Mouse (Mus musculus) gastrocnemius, adult 2 months (tissue): Measurements from ENCODE around the gene B3galt5. TPM values are rescaled to one million over a fixed set of nuclear protein-coding genes. Genes with fewer than 3 reads are reported as not detected.

Experiments
- DNase-seq: peaks from one replicate; pipeline ENCODE4 v3.0.0; 2022
- H3K27ac ChIP-seq: fragments of 200-600 bp; 2 replicates; pipeline ENCODE4 v1.8.1; 2022; ENCODE audit warnings: mild to moderate bottlenecking
- H3K4me3 ChIP-seq: fragments of 200-600 bp; 2 replicates; pipeline ENCODE4 v1.8.1; 2022; ENCODE audit warnings: mild to moderate bottlenecking, moderate library complexity
- CTCF ChIP-seq: fragments of 200-600 bp; IDR thresholded peaks from 2 replicates; pipeline ENCODE4 v1.8.1; 2022; ENCODE audit warnings: antibody characterized with exemption, mild to moderate bottlenecking, moderate library complexity
- intact Hi-C: fragments of 180-260 bp; cut with DNase I; formaldehyde crosslinking; loops from one replicate; pipeline ENCODE4 v1.15.1; 2025
- total RNA-seq, 2 experiments: library from RNA; stranded (reverse); gene quantifications; 2 replicates each; pipeline ENCODE4 v1.2.3; 2021

B3galt5 gene
- total RNA-seq, 2 experiments from 2014 or later, result not detected

DNA sequence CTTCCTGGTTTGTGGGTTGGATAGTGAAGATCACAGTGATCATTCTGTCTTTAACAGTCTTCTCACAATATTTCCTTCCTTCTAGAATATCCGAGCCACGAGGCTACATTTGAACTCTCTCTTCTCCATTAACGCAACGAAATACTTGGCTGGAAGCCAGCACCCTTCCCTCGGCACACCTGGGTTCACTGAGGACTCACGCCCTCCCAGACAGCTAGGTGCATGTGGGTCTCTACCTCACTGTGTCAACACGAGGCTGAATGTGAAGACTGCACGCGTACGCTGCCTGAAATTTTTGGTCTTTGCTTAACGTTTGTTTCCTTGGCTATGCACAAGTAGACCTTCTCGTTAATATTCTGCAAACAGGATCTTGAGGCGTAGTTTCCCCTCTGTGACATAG, 7.2 kb upstream of the B3galt5 start:
- H3K27ac ChIP-seq, result peak overlapping the region; percentile 55
- no peak for TF ChIP-seq CTCF
- intact Hi-C loops, result no loop called here
- no peak for DNase-seq
- no peak overlapping the region for H3K4me3 ChIP-seq

DNA sequence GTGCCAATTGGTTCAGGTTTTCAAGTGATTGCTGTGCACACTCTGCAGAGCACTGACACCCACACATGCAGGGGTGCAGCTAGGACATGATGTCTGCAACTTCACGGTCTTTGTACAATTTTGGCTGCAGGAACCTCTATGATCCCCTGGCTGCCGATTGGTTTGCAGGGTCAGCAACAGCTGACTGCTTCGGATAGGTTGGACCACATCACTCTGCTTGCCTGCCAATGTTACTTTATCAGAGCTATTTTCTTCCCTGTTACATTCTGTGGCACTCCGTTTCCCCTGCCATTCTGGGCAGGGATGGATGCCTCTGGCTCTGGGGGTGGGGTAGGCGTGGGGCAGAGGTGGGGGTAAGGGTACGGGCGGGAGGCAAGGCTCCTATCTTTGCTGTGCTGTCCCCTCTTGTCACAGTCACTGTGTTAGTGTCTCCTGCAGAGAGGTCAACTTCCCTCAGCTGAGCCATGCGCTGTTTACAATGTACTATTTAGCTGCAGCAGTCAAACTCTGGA, 6.5 kb upstream of the B3galt5 start:
- H3K4me3 ChIP-seq, result no peak overlapping the region
- no peak for TF ChIP-seq CTCF
- H3K27ac ChIP-seq, result peak overlapping the region; percentile 57
- intact Hi-C loops, result no loop called here
- DNase-seq, result peak; percentile 59

DNA sequence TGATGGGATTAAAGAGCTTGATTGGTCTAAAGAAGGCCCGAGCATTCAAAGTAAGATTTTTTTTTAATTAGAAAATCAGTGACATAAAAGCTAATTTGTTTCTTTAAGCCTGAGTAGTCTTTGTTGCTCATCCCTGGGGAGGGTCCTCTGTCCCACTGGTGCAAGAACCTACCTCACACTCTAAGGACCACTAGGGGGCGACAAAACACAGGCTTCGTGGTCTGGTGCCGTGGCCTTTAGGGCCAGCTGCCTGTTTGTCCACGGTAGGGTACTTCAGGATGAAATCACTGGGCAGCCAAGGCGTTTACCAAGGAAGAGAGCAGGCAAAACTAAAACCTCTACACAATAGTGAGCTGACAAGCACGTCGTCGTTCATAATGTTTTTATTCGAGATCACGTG, 5.2 kb upstream of the B3galt5 start:
- H3K27ac ChIP-seq, result no peak overlapping the region
- TF ChIP-seq CTCF, result peak; percentile 90
- intact Hi-C loops, result loop anchor here (1.0 kb wide), 1 partner anchor 111 kb away; no protein-coding TSS in a partner anchor
- DNase-seq, result peak; percentile 75
- H3K4me3 ChIP-seq, result no peak overlapping the region

DNA sequence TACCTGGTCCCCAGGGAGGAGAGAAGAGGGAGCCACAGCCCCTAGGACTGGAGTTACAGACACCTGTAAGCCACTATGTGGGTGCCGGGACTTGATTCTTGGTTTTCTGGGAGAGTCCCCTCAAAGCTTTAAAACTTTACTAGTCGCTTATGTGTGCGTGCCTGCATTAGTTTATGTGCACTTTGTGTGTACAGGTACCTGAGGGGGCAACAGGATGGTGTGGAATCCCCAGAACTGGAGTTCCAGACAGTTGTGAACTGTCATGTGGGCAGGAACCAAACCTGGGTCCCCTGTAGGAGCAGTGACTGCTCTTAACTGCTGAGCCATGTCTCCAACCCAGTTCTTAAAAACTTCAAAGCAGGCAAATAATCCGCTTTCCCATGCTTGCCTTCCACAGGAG, 4.3 kb upstream of the B3galt5 start:
- no peak overlapping the region for H3K4me3 ChIP-seq
- DNase-seq, result no peak
- H3K27ac ChIP-seq, result no peak overlapping the region
- TF ChIP-seq CTCF, result no peak
- intact Hi-C loops, result no loop called here

DNA sequence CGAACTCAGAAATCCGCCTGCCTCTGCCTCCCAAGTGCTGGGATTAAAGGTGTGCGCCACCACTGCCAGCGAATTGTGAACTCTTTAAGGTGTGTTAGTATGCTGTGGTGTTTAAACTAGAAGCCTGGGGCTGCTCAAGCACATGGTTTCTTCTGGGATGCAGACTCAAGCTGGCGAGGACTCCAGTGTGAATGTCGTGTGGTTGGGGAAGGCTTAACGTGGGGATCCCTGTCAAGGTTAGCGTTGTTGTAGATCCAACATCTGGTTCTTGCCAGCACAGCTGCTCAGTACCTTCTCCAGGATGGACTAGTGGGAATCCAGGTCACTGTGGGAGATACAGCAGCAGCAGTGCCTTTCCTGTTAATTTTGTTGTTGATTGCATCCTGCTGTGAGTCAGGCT, 3.6 kb upstream of the B3galt5 start:
- Histone ChIP-seq H3K27ac (no peak overlapping the region), H3K4me3 (no peak overlapping the region)
- no peak for DNase-seq
- intact Hi-C loops, result no loop called here
- no peak for TF ChIP-seq CTCF

DNA sequence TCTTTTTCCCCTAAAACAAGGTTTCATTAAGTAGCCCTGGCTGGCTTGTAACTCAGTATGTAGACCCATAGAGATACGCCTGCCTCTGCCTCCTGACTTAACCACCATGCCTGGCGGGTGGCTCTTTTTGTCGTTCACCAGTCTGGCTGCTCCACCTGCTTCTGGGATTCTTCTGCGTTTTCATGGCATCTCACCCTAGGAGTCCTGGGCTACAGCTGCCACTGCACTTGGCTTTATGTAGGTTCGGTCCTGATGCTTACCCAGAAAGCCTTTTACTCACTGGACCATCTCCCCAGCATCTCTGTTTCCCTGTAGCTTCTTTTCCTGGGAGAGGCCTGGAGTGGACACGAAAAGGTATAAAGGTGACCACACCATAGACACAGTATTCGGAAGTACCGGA, 1.6 kb upstream of the B3galt5 start:
- TF ChIP-seq CTCF, result no peak
- no peak overlapping the region for H3K27ac ChIP-seq
- DNase-seq, result no peak
- no peak overlapping the region for H3K4me3 ChIP-seq
- intact Hi-C loops, result no loop called here

DNA sequence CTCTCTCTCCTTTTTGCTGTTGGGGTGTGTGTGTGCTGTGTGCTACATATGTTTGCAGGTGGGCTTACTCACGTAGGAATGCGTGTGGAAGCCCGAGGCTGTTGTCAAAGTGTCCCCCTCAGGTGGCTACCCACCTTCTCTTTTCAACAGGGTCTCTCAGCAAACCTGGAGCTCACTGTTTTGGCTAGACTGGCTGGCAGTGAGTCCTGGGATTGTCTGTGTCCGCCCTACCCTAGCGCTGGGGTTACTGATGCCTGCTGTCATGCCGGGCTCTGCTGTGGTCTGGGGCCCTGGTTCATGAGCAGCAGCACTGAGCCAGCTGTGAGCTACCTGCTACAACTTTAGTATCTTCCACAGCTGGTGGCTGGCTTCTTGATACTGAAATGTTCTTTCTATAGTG, 8.9 kb downstream of the B3galt5 start:
- no peak for DNase-seq
- Histone ChIP-seq H3K27ac (no peak overlapping the region), H3K4me3 (no peak overlapping the region)
- TF ChIP-seq CTCF, result no peak
- intact Hi-C loops, result no loop called here

DNA sequence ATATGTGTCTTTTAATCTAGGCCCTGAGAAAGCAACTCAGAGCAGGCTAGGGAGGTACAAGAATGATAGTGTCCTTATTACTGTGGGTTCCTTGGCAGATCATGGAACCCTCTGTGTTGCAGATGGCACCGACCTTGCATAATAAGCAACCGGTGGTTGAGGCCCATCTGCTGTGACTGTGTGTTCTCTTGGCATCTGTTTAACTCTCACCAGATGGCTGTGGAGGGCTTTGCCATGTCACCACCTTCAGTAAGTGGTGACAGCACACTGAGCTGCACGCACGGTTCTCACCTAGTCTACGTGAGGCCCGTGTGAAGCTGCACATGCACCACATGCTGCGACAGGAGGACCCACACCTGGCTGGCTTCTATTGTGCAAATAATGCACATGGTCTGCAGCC, 14.0 kb downstream of the B3galt5 start:
- no peak overlapping the region for H3K4me3 ChIP-seq
- TF ChIP-seq CTCF, result no peak
- no peak overlapping the region for H3K27ac ChIP-seq
- intact Hi-C loops, result no loop called here
- no peak for DNase-seq

DNA sequence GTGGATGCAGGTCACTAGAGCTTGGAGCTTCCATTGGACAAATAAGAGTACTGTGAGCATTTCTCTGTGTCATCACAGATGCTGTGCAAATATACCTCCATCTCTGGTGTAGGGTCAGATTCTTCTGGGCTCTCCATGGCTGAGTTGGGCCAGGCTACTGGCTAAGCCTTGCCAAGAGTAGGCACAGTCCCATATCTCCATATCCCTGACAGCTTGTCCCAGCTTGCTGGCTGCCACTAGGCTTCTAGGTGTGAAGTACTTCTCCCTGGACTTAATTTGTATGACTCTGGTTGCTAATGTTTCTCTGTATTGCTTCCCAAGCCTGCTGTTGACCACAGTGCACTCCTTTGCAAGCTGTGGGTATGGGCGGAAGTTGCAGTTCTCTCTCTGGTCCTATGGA, 16.5 kb downstream of the B3galt5 start:
- intact Hi-C loops, result no loop called here
- DNase-seq, result no peak

DNA sequence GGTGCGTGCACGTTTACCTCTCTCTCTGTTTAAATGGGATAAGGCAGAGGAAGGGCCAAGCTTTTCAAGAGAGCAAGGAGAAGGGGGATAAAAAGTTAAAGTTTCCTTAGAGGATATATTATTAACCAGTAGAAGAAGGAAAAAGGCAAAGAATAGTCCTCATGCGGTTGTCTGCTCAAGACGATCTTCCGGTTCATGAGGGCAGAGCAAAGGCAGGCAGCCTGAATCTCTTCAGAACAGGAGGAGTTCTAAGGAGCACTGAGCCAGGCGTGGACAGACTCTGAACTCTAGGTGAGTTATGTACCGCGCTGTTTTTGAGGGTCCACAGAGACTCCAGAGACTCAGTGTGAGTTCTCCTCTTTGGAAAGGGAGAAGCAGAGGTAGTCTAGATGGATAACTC, 22.8 kb downstream of the B3galt5 start:
- TF ChIP-seq CTCF, result no peak
- no peak overlapping the region for H3K4me3 ChIP-seq
- DNase-seq, result no peak
- intact Hi-C loops, result no loop called here
- H3K27ac ChIP-seq, result no peak overlapping the region

More for the DNA sequence above, 16.5 kb downstream of the B3galt5 start:
- Histone ChIP-seq H3K4me3 (no peak overlapping the region), H3K27ac (no peak overlapping the region)
- TF ChIP-seq CTCF, result no peak

DNA sequence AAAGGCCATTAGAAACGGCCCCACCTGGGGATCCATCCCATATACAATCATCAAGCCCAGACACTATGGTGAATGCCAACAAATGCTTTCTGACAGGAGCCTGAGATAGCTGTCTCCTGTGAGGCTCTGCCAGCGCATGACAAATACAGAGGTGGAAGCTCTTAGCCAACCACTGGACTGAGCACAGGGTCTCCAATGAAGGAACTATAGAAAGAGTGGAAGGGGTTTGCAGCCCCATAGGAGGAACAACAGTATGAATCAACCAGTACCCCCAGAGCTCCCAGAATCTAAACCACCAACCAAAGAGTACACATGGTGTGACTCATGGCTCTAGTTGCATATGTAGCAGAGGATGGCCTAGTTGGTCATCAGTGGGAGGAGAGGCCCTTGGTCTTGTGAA, 36.1 kb downstream of the B3galt5 start:
- intact Hi-C loops, result no loop called here
- TF ChIP-seq CTCF, result no peak

DNA sequence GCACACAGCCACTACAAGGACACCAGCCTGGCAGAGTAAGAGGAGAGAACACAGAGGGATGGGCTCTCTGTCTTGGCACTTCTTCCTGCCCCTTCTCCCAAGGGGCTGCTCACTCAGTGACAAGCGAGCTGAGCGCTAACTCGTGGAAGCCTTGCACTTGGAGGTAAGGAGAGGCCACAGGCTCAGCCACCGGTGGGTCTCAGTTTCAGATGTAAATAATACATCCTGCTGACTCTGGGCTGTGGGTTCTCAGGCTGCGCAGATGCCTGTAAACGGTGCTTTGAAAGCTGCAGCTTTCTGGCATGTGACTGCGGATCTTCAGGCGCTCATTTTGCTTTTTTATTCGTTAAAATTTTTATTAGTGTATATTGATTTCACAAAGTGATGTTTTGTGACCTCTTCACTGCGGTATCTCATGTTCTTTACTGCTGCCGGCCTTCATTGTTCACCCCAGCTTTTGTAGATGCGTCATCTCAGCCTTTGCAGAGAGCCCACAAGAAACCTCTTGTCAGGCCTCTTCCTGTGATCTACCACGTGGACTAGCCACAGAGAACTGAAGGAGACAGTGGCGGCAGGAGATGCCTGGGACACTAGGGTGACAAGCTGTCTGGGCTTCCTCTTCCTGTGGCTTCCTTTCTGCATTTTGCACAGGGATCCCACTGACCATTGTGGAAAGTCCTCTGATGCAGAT, 37.5 kb downstream of the B3galt5 start:
- H3K27ac ChIP-seq, result no peak overlapping the region
- DNase-seq, result no peak
- TF ChIP-seq CTCF, result no peak
- H3K4me3 ChIP-seq, result no peak overlapping the region
- intact Hi-C loops, result no loop called here

More for the DNA sequence above, 36.1 kb downstream of the B3galt5 start:
- Histone ChIP-seq H3K4me3 (no peak overlapping the region), H3K27ac (no peak overlapping the region)
- DNase-seq, result no peak

DNA sequence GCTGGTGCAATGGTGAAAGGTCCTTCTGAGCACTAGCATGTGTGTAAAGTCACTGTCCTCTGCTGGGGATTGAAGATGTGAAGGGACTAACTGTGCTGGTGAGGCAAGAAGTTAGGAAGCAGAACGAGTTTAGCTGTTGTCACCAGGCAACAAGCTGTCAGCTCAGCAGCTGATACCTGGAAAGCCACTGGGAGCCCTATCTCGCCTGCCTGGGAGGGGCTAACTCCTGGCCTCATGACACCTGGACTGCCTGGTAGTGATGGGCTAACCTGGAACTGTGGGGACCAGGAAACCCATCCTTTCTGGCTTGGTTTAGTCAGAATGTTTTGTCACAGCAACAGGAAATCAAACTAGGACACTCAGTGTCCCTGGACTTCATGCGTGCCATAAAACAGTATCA, 41.0 kb downstream of the B3galt5 start:
- no peak for TF ChIP-seq CTCF
- H3K27ac ChIP-seq, result no peak overlapping the region
- no peak overlapping the region for H3K4me3 ChIP-seq
- intact Hi-C loops, result no loop called here
- no peak for DNase-seq
